Mouse (Mus musculus) midbrain, embryonic 15.5 days (tissue): ENCODE data around the gene Pogk. TPM values are rescaled to one million over a fixed set of nuclear protein-coding genes. Genes with fewer than 3 reads are reported as not detected.

Experiments used
- ATAC-seq: fragments of 200-750 bp; cut with Nextera tagmentation; replicated peaks from 2 replicates; pipeline ENCODE4 v1.8.0; 2017; ENCODE audit warnings: moderate TSS enrichment
- H3K27ac ChIP-seq: fragments of 300-500 bp; sonication (generic); 2 replicates; pipeline ENCODE4 v1.5.1; 2015; ENCODE audit warnings: mild to moderate bottlenecking, inconsistent platforms
- H3K27me3 ChIP-seq: fragments of 300-500 bp; sonication (generic); replicated peaks from 2 replicates; pipeline ENCODE4 v1.6.1; 2015; ENCODE audit warnings: inconsistent platforms
- H3K36me3 ChIP-seq: fragments of 300-500 bp; sonication (generic); replicated peaks from 2 replicates; pipeline ENCODE4 v1.6.1; 2015; ENCODE audit warnings: inconsistent platforms
- H3K4me1 ChIP-seq: fragments of 300-500 bp; sonication (generic); 2 replicates; pipeline ENCODE4 v1.6.1; 2015; ENCODE audit warnings: inconsistent platforms
- H3K4me2 ChIP-seq: fragments of 300-500 bp; sonication (generic); 2 replicates; pipeline ENCODE4 v1.6.1; 2015; ENCODE audit warnings: inconsistent platforms, mild to moderate bottlenecking, moderate library complexity
- H3K4me3 ChIP-seq: fragments of 300-500 bp; sonication (generic); 2 replicates; pipeline ENCODE4 v1.5.1; 2015; ENCODE audit warnings: mild to moderate bottlenecking, inconsistent platforms
- H3K9ac ChIP-seq: fragments of 300-500 bp; sonication (generic); 2 replicates; pipeline ENCODE4 v1.6.1; 2015; ENCODE audit warnings: mild to moderate bottlenecking, inconsistent platforms
- H3K9me3 ChIP-seq: fragments of 300-500 bp; sonication (generic); 2 replicates; pipeline ENCODE4 v1.6.1; 2016; ENCODE audit warnings: inconsistent platforms
- WGBS: fragments of 180-500 bp; shearing (Covaris S2); methylation state at CpG from one replicate; pipeline ENCODE4 v1.1.7; 2015; ENCODE audit warnings: mixed read lengths; 5-methylcytosine and 5-hydroxymethylcytosine counted together
- polyA plus RNA-seq: library from polyadenylated mRNA; unstranded; fragments of >200 nt; fragmentation: Nextera tagmentation; extraction: Ambion mirVana; gene quantifications from 2 replicates; pipeline ENCODE4 v1.2.1, GENCODE M21; 2015

Gene Pogk
- polyA plus RNA-seq, 1 experiment from 2014 or later, result 41.3 TPM

- 83% methylated on average over 6 of the region's 6 CpGs for WGBS
Measured at GRCm38 (mm10) chr1:166377171-166377570, 32.5 kb downstream of the Pogk start.

GRCm38 (mm10) chr1:166363122-166363521 is 46.5 kb downstream of the Pogk start:
- no peak for ATAC-seq
- Histone ChIP-seq H3K4me1 (no peaks in the 10 kb centered on the region), H3K27ac (no peak overlapping the region), H3K4me3 (no peak overlapping the region), H3K9me3 (no peaks in the 10 kb centered on the region), H3K27me3 (no peaks in the 10 kb centered on the region), H3K36me3 (no peaks in the 10 kb centered on the region), H3K9ac (no peak overlapping the region), H3K4me2 (no peak overlapping the region)

More at GRCm38 (mm10) chr1:166377171-166377570, 32.5 kb downstream of the Pogk start:
- peaks cover 18% of the 10 kb centered on the region for H3K4me1 ChIP-seq
- H3K4me2 ChIP-seq, result no peak overlapping the region
- no peaks in the 10 kb centered on the region for H3K9me3 ChIP-seq
- no peaks in the 10 kb centered on the region for H3K36me3 ChIP-seq
- no peak overlapping the region for H3K4me3 ChIP-seq
- H3K27me3 ChIP-seq, result no peaks in the 10 kb centered on the region
- no peak overlapping the region for H3K27ac ChIP-seq
- no peak for ATAC-seq
- no peak overlapping the region for H3K9ac ChIP-seq

GRCm38 (mm10) chr1:166362659-166363058 is 47.0 kb downstream of the Pogk start:
- H3K9me3 ChIP-seq, result no peaks in the 10 kb centered on the region
- no peaks in the 10 kb centered on the region for H3K27me3 ChIP-seq
- no peak overlapping the region for H3K9ac ChIP-seq
- ATAC-seq, result no peak
- H3K4me1 ChIP-seq, result no peaks in the 10 kb centered on the region
- H3K4me3 ChIP-seq, result no peak overlapping the region
- no peaks in the 10 kb centered on the region for H3K36me3 ChIP-seq
- no peak overlapping the region for H3K27ac ChIP-seq
- no peak overlapping the region for H3K4me2 ChIP-seq
- 86% methylated on average over 3 of the region's 3 CpGs for WGBS

- H3K9me3 ChIP-seq, result no peaks in the 10 kb centered on the region
- no peak overlapping the region for H3K27ac ChIP-seq
- no peak for ATAC-seq
- no peak overlapping the region for H3K4me3 ChIP-seq
- no peak overlapping the region for H3K9ac ChIP-seq
- H3K36me3 ChIP-seq, result no peaks in the 10 kb centered on the region
- no peaks in the 10 kb centered on the region for H3K4me1 ChIP-seq
- H3K27me3 ChIP-seq, result no peaks in the 10 kb centered on the region
- 79% methylated on average over 3 of the region's 3 CpGs for WGBS
- no peak overlapping the region for H3K4me2 ChIP-seq
Measured at GRCm38 (mm10) chr1:166361842-166362241, 47.8 kb downstream of the Pogk start.

- H3K27me3 ChIP-seq, result no peaks in the 10 kb centered on the region
- no peaks in the 10 kb centered on the region for H3K36me3 ChIP-seq
- no peaks in the 10 kb centered on the region for H3K4me1 ChIP-seq
- 84% methylated on average over 5 of the region's 5 CpGs for WGBS
- no peak overlapping the region for H3K4me3 ChIP-seq
- no peak for ATAC-seq
- H3K9ac ChIP-seq, result no peak overlapping the region
- no peak overlapping the region for H3K4me2 ChIP-seq
- no peaks in the 10 kb centered on the region for H3K9me3 ChIP-seq
- H3K27ac ChIP-seq, result no peak overlapping the region
Measured at GRCm38 (mm10) chr1:166360896-166361295, 48.8 kb downstream of the Pogk start.

- Histone ChIP-seq H3K9me3 (no peaks in the 10 kb centered on the region), H3K4me3 (no peak overlapping the region), H3K4me2 (no peak overlapping the region), H3K27me3 (no peaks in the 10 kb centered on the region), H3K36me3 (no peaks in the 10 kb centered on the region), H3K9ac (no peak overlapping the region), H3K27ac (no peak overlapping the region), H3K4me1 (no peaks in the 10 kb centered on the region)
- peak; percentile 92 for ATAC-seq
- WGBS, result 23% methylated on average over 14 of the region's 14 CpGs
Measured at GRCm38 (mm10) chr1:166360157-166360855, 49.4 kb downstream of the Pogk start.

GRCm38 (mm10) chr1:166349751-166350150 is 59.9 kb downstream of the Pogk start:
- ATAC-seq, result no peak
- Histone ChIP-seq H3K9ac (no peak overlapping the region), H3K27ac (no peak overlapping the region), H3K4me1 (no peaks in the 10 kb centered on the region), H3K4me3 (no peak overlapping the region), H3K9me3 (no peaks in the 10 kb centered on the region), H3K36me3 (no peaks in the 10 kb centered on the region), H3K27me3 (no peaks in the 10 kb centered on the region), H3K4me2 (no peak overlapping the region)
- WGBS, result 84% methylated on average over 11 of the region's 11 CpGs

- no peak overlapping the region for H3K27ac ChIP-seq
- no peak overlapping the region for H3K4me3 ChIP-seq
- H3K4me1 ChIP-seq, result peaks cover 2% of the 10 kb centered on the region; the same call in 1 of the 2 replicates
- ATAC-seq, result no peak
- no peaks in the 10 kb centered on the region for H3K27me3 ChIP-seq
- no peaks in the 10 kb centered on the region for H3K36me3 ChIP-seq
- WGBS, result 81% methylated on average over 3 of the region's 3 CpGs
- H3K9me3 ChIP-seq, result no peaks in the 10 kb centered on the region
- H3K4me2 ChIP-seq, result no peak overlapping the region
- H3K9ac ChIP-seq, result no peak overlapping the region
Measured at GRCm38 (mm10) chr1:166349341-166349740, 60.3 kb downstream of the Pogk start.

- Histone ChIP-seq H3K4me3 (no peak overlapping the region), H3K9ac (no peak overlapping the region), H3K27me3 (no peaks in the 10 kb centered on the region), H3K9me3 (no peaks in the 10 kb centered on the region), H3K27ac (no peak overlapping the region), H3K4me2 (no peak overlapping the region), H3K36me3 (no peaks in the 10 kb centered on the region), H3K4me1 (peaks cover 5% of the 10 kb centered on the region; the same call in 1 of the 2 replicates)
- no peak for ATAC-seq
- 75% methylated on average over 3 of the region's 3 CpGs for WGBS
Measured at GRCm38 (mm10) chr1:166346906-166347305, 62.8 kb downstream of the Pogk start.

- H3K4me1 ChIP-seq, result peaks cover 5% of the 10 kb centered on the region; the same call in 1 of the 2 replicates
- H3K4me2 ChIP-seq, result no peak overlapping the region
- H3K36me3 ChIP-seq, result no peaks in the 10 kb centered on the region
- H3K27ac ChIP-seq, result no peak overlapping the region
- H3K4me3 ChIP-seq, result no peak overlapping the region
- no peaks in the 10 kb centered on the region for H3K9me3 ChIP-seq
- 97% methylated on average over 6 of the region's 6 CpGs for WGBS
- H3K27me3 ChIP-seq, result no peaks in the 10 kb centered on the region
- no peak overlapping the region for H3K9ac ChIP-seq
- no peak for ATAC-seq
Measured at GRCm38 (mm10) chr1:166345602-166346001, 64.1 kb downstream of the Pogk start.

- no peak overlapping the region for H3K27ac ChIP-seq
- H3K9me3 ChIP-seq, result no peaks in the 10 kb centered on the region
- H3K4me3 ChIP-seq, result no peak overlapping the region
- peak; percentile 91 for ATAC-seq
- H3K4me2 ChIP-seq, result no peak overlapping the region
- WGBS, result 31% methylated on average over 8 of the region's 8 CpGs
- H3K27me3 ChIP-seq, result no peaks in the 10 kb centered on the region
- peaks cover 5% of the 10 kb centered on the region; the same call in 1 of the 2 replicates for H3K4me1 ChIP-seq
- H3K36me3 ChIP-seq, result no peaks in the 10 kb centered on the region
- no peak overlapping the region for H3K9ac ChIP-seq
Measured at GRCm38 (mm10) chr1:166344300-166345077, 65.2 kb downstream of the Pogk start.

- H3K4me1 ChIP-seq, result peaks cover 5% of the 10 kb centered on the region; the same call in 1 of the 2 replicates
- H3K9ac ChIP-seq, result no peak overlapping the region
- no peaks in the 10 kb centered on the region for H3K27me3 ChIP-seq
- no peak overlapping the region for H3K27ac ChIP-seq
- no peak overlapping the region for H3K4me2 ChIP-seq
- H3K9me3 ChIP-seq, result no peaks in the 10 kb centered on the region
- H3K36me3 ChIP-seq, result no peaks in the 10 kb centered on the region
- 39% methylated on average over 5 of the region's 5 CpGs for WGBS
- ATAC-seq, result no peak
- H3K4me3 ChIP-seq, result no peak overlapping the region
Measured at GRCm38 (mm10) chr1:166343586-166343985, 66.1 kb downstream of the Pogk start.
